19 mouse cellular contexts compared by ENCODE assay signal in the genomic region with DNA sequence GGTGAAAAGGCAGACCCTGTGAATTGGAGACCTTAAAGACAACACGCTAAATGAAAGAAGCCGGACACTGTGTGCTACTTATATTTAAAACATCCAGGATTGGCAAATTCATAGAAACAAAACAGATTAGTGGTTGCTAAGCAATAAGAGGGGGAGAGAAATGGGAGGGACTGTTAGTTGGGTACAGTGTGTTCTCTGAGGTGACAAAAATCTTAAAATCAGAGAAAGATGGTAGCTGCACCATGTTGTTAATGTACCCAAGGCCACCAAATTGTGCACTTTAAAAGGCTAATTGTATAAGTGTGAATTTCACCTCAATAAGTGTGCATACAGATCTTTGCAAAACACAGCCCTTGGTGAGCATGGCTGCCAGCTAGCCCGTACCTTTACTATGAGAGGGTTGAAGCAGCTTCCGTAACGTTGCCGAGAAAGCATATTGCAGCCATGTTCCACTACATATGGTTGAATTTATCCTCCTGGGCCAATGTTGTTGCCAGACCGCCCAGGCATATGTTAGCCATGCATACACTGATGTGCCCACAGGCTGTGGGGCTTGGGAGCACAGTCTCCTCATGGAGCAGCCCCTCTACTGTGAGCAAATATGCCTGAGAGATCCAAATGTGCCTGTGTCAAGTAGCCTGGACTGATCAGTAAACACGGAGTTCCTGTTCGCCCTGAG. TPM values are rescaled to one million over a fixed set of nuclear protein-coding genes. Genes with fewer than 3 reads are reported as not detected.
DNase-seq lines count a peak whose midpoint lies in the region; ATAC-seq and TF ChIP-seq lines count a peak whose summit lies in the region.
"Had no signal": no experiment of that assay in that cellular context is flagged by ENCODE, and none has a peak within 500 bp of the region (broad histone marks: within the 10 kb centered on the region; RNA-seq: fewer than 3 reads in every experiment).

No protein-coding gene starts in this region.

- DNase-seq in forebrain, embryonic 11.5 days (ENCODE audit: low spot score): no peak
- no peak for DNase-seq in lung, adult 2 months
- peak; percentile 50 to 64 for DNase-seq in right cerebral cortex, postnatal 10 days (ENCODE audit: low spot score in 2 of 2)
- no peak for DNase-seq in right cerebral cortex, postnatal 14 days
- no peak for DNase-seq in cerebellum, adult 11 months
- DNase-seq: adrenal gland, postnatal 14 days; cerebellum, adult 8-10 months; cerebellum, postnatal 14 days; gastrocnemius, postnatal 36 days; heart, adult 11 months; heart, postnatal 36 days had no signal

- H3K4me2 ChIP-seq in forebrain, embryonic 15.5 days (replicated peaks): no peak overlapping the region
- H3K4me2 ChIP-seq in forebrain, embryonic 11.5 days (ENCODE audit: low read depth, low read length, severe bottlenecking): no peak overlapping the region
- H3K4me2 ChIP-seq in lung, embryonic 16.5 days (ENCODE audit: low read depth, low read length): no peak overlapping the region
- H3K4me2 ChIP-seq in forebrain, embryonic 16.5 days (ENCODE audit: low read length): no peak overlapping the region
- H3K4me2 ChIP-seq: embryonic facial prominence, embryonic 12.5 days; heart, embryonic 13.5 days; hindbrain, embryonic 15.5 days had no signal

- H3K4me1 ChIP-seq in forebrain, embryonic 15.5 days: peaks cover 10% of the 10 kb centered on the region; the same call in 1 of the 2 replicates
- H3K4me1 ChIP-seq in forebrain, embryonic 11.5 days (replicated peaks; ENCODE audit: control insufficient read depth, insufficient read depth, low read length): no peaks in the 10 kb centered on the region; the same call in 1 of the 2 replicates
- peaks cover 13% of the 10 kb centered on the region for H3K4me1 ChIP-seq in lung, embryonic 16.5 days (replicated peaks; ENCODE audit: control insufficient read depth, insufficient read depth, low read length)
- no peaks in the 10 kb centered on the region for H3K4me1 ChIP-seq in lung, adult 2 months (ENCODE audit: control insufficient read depth, insufficient read depth, low read length)
- no peaks in the 10 kb centered on the region for H3K4me1 ChIP-seq in forebrain, embryonic 16.5 days (replicated peaks; ENCODE audit: control insufficient read depth, insufficient read depth, low read length)
- H3K4me1 ChIP-seq: embryonic facial prominence, embryonic 12.5 days; hindbrain, embryonic 15.5 days had no signal

- TF ChIP-seq CTCF in lung, adult 2 months (IDR thresholded peaks at IDR 0.05; ENCODE audit: insufficient read depth, low read length): no peak

- H3K27me3 ChIP-seq in forebrain, embryonic 15.5 days: no peaks in the 10 kb centered on the region
- H3K27me3 ChIP-seq in forebrain, embryonic 11.5 days (ENCODE audit: control insufficient read depth, insufficient read depth, low read length): no peaks in the 10 kb centered on the region
- no peaks in the 10 kb centered on the region for H3K27me3 ChIP-seq in lung, embryonic 16.5 days (ENCODE audit: control insufficient read depth, insufficient read depth, low read depth, low read length)
- H3K27me3 ChIP-seq in forebrain, embryonic 16.5 days (replicated peaks; ENCODE audit: control insufficient read depth, insufficient read depth, low read length): no peaks in the 10 kb centered on the region
- H3K27me3 ChIP-seq: embryonic facial prominence, embryonic 12.5 days; hindbrain, embryonic 15.5 days; Patski had no signal

- H3K27ac ChIP-seq in forebrain, embryonic 15.5 days (replicated peaks): no peak overlapping the region
- no peak overlapping the region for H3K27ac ChIP-seq in forebrain, embryonic 11.5 days (ENCODE audit: low read depth, low read length)
- H3K27ac ChIP-seq in lung, embryonic 16.5 days (ENCODE audit: low read length): no peak overlapping the region
- no peak overlapping the region for H3K27ac ChIP-seq in forebrain, embryonic 16.5 days (ENCODE audit: low read length)
- H3K27ac ChIP-seq: embryonic facial prominence, embryonic 12.5 days; heart, embryonic 13.5 days; hindbrain, embryonic 15.5 days had no signal

- WGBS in forebrain, embryonic 15.5 days: 67% methylated on average over 9 of the region's 9 CpGs
- 93% methylated on average over 9 of the region's 9 CpGs for WGBS in forebrain, embryonic 11.5 days
- WGBS in lung, embryonic 16.5 days: 71% methylated on average over 9 of the region's 9 CpGs
- 76% methylated on average over 9 of the region's 9 CpGs for WGBS in lung, adult 2 months
- 66% methylated on average over 9 of the region's 9 CpGs for WGBS in forebrain, embryonic 16.5 days

- H3K9ac ChIP-seq in forebrain, embryonic 15.5 days (replicated peaks): no peak overlapping the region
- H3K9ac ChIP-seq in forebrain, embryonic 11.5 days (ENCODE audit: low read length): no peak overlapping the region
- H3K9ac ChIP-seq in lung, embryonic 16.5 days (ENCODE audit: low read length): no peak overlapping the region
- H3K9ac ChIP-seq in forebrain, embryonic 16.5 days (replicated peaks; ENCODE audit: low read depth, low read length): no peak overlapping the region
- H3K9ac ChIP-seq: embryonic facial prominence, embryonic 12.5 days; heart, embryonic 13.5 days; hindbrain, embryonic 15.5 days had no signal

- no peak for TF ChIP-seq POLR2A in lung, adult 2 months (IDR thresholded peaks at IDR 0.05; ENCODE audit: borderline replicate concordance, extremely low read depth, low read depth, low read length)

- peak; percentile 91 for ATAC-seq in forebrain, embryonic 15.5 days (replicated peaks)
- no peak for ATAC-seq in forebrain, embryonic 11.5 days (replicated peaks; ENCODE audit: low FRiP score)
- peak; percentile 31; the same call in 1 of the 2 replicates for ATAC-seq in lung, embryonic 16.5 days (ENCODE audit: low read depth)
- ATAC-seq in forebrain, embryonic 16.5 days: peak; percentile 88
- ATAC-seq: activated CD4-positive, CD25-positive, alpha-beta regulatory T cell, adult 4 months; Patski had no signal

- H3K36me3 ChIP-seq in forebrain, embryonic 15.5 days: no peaks in the 10 kb centered on the region
- no peaks in the 10 kb centered on the region for H3K36me3 ChIP-seq in forebrain, embryonic 11.5 days (ENCODE audit: control insufficient read depth, insufficient read depth, low read length)
- H3K36me3 ChIP-seq in lung, embryonic 16.5 days (ENCODE audit: control insufficient read depth, insufficient read depth, low read length): no peaks in the 10 kb centered on the region
- no peaks in the 10 kb centered on the region for H3K36me3 ChIP-seq in forebrain, embryonic 16.5 days (ENCODE audit: control insufficient read depth, insufficient read depth)
- H3K36me3 ChIP-seq: embryonic facial prominence, embryonic 12.5 days; heart, embryonic 13.5 days; hindbrain, embryonic 15.5 days had no signal

- H3K4me3 ChIP-seq in forebrain, embryonic 15.5 days: no peak overlapping the region
- H3K4me3 ChIP-seq in forebrain, embryonic 11.5 days (ENCODE audit: low read depth, low read length): no peak overlapping the region
- H3K4me3 ChIP-seq in lung, embryonic 16.5 days (ENCODE audit: low read length): no peak overlapping the region
- H3K4me3 ChIP-seq in lung, adult 2 months (replicated peaks; ENCODE audit: extremely low read depth, low read depth, low read length): no peak overlapping the region
- no peak overlapping the region for H3K4me3 ChIP-seq in forebrain, embryonic 16.5 days (replicated peaks; ENCODE audit: low read length)
- H3K4me3 ChIP-seq: embryonic facial prominence, embryonic 12.5 days; heart, embryonic 13.5 days; hindbrain, embryonic 15.5 days had no signal

- no peaks in the 10 kb centered on the region for H3K9me3 ChIP-seq in forebrain, embryonic 15.5 days
- no peaks in the 10 kb centered on the region for H3K9me3 ChIP-seq in forebrain, embryonic 11.5 days (ENCODE audit: control insufficient read depth, low read length)
- H3K9me3 ChIP-seq in lung, embryonic 16.5 days (ENCODE audit: control insufficient read depth, low read length): no peaks in the 10 kb centered on the region
- no peaks in the 10 kb centered on the region for H3K9me3 ChIP-seq in forebrain, embryonic 16.5 days (ENCODE audit: control insufficient read depth, low read length)
- H3K9me3 ChIP-seq: embryonic facial prominence, embryonic 12.5 days; heart, embryonic 13.5 days; hindbrain, embryonic 15.5 days had no signal

RNA-seq across cellular contexts. Expression of a gene that starts 12.6 kb away (rescaled TPM):
- 4.2 and 6.4 TPM in 2 replicates for polyA plus RNA-seq in forebrain, embryonic 15.5 days (2015; fragmentation: Nextera tagmentation; extraction: Ambion mirVana)
- 2.2 and 3.6 TPM in 2 replicates for polyA plus RNA-seq in forebrain, embryonic 11.5 days (2014; fragmentation: Nextera tagmentation; extraction: Ambion mirVana)
- 159 and 191 TPM in 2 replicates for polyA plus RNA-seq in lung, embryonic 16.5 days (2015; fragmentation: Nextera tagmentation; extraction: Ambion mirVana)
- polyA plus RNA-seq in lung, adult 2 months (2012; rRNA removed): 7.9 and 14.2 TPM in 2 replicates
- polyA plus RNA-seq in forebrain, embryonic 16.5 days (2015; fragmentation: Nextera tagmentation; extraction: Ambion mirVana): 7.8 and 12.6 TPM in 2 replicates
- polyA plus RNA-seq: activated CD4-positive, CD25-positive, alpha-beta regulatory T cell, adult 4 months had no signal

RNA-seq across cellular contexts. Expression of a gene that starts 54.5 kb away (rescaled TPM):
- polyA plus RNA-seq in forebrain, embryonic 15.5 days (2015; fragmentation: Nextera tagmentation; extraction: Ambion mirVana): 69.4 and 76.8 TPM in 2 replicates
- polyA plus RNA-seq in forebrain, embryonic 11.5 days (2014; fragmentation: Nextera tagmentation; extraction: Ambion mirVana): 110 TPM in 2 replicates
- polyA plus RNA-seq in lung, embryonic 16.5 days (2015; fragmentation: Nextera tagmentation; extraction: Ambion mirVana): 130 and 135 TPM in 2 replicates
- 75.9 and 109 TPM in 2 replicates for polyA plus RNA-seq in lung, adult 2 months (2012; rRNA removed)
- 56.0 and 66.4 TPM in 2 replicates for polyA plus RNA-seq in forebrain, embryonic 16.5 days (2015; fragmentation: Nextera tagmentation; extraction: Ambion mirVana)

Comparison
In these comparisons a context has a peak if more than half of its experiments do, and no peak if none do; other contexts are left out.
1. DNase-seq: peak in right cerebral cortex, postnatal 10 days (2 of 2); none in forebrain, embryonic 11.5 days (single experiment), lung, adult 2 months (single experiment), right cerebral cortex, postnatal 14 days (single experiment) and cerebellum, adult 11 months (single experiment).
2. RNA of a gene that starts 12.6 kb away (polyA plus RNA-seq): 159 to 191 TPM in lung, embryonic 16.5 days; 7.9 to 14.2 TPM in lung, adult 2 months, 7.8 to 12.6 TPM in forebrain, embryonic 16.5 days, 4.2 to 6.4 TPM in forebrain, embryonic 15.5 days and 2.2 to 3.6 TPM in forebrain, embryonic 11.5 days; every median in the first group is over 10 times any median in the second.